In the genomic region with DNA sequence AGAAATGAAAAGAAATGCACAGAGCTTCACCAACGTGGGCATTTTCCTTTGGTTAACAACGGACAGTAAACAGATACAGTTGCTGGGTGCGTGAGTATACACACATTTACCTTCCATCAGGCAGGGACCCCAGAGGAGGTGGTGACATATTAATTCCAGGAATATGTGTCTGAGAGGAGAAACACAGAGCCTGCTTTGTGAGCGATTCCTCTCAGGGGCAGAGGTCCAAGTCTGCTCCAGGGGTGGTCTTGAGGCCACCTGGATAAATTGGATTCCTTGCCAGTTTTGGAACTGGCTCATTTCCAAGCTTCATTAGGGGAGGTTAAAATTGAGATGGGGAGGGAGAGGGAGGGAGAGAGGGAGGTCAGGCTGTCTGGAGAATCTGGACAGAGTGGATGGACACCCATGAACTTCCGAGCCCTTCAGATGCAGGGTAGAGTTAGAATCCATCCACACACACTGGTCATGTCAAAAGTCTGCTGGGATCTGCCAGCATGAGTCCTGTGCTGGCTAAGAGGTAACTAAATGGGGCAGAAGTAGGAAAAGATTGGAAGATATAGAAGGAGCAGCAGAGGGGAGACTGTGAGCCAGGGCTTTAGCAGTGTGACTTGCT, we compare ENCODE assay signal across 12 mouse cellular contexts.
DNase-seq lines count a peak whose midpoint lies in the region; ATAC-seq and TF ChIP-seq lines count a peak whose summit lies in the region.
"Had no signal": no experiment of that assay in that cellular context is flagged by ENCODE, and none has a peak within 500 bp of the region (broad histone marks: within the 10 kb centered on the region; RNA-seq: fewer than 3 reads in every experiment).

No protein-coding gene starts in this region.

- 70% methylated on average over 5 of the region's 5 CpGs for WGBS in hindbrain, embryonic 10.5 days
- 68% methylated on average over 5 of the region's 5 CpGs for WGBS in hindbrain, embryonic 13.5 days
- 69% methylated on average over 5 of the region's 5 CpGs for WGBS in hindbrain, embryonic 14.5 days

- H3K36me3 ChIP-seq in hindbrain, embryonic 10.5 days, result no peaks in the 10 kb centered on the region
- no peaks in the 10 kb centered on the region for H3K36me3 ChIP-seq in hindbrain, embryonic 13.5 days
- no peaks in the 10 kb centered on the region for H3K36me3 ChIP-seq in hindbrain, embryonic 14.5 days (replicated peaks; ENCODE audit: control insufficient read depth, insufficient read depth)

- no peak for TF ChIP-seq POLR2A in brain, embryonic 14.5 days (IDR thresholded peaks at IDR 0.05; ENCODE audit: borderline replicate concordance, extremely low read depth, insufficient read depth, insufficient read length, poor library complexity, severe bottlenecking)

- no peak overlapping the region for H3K9ac ChIP-seq in hindbrain, embryonic 13.5 days
- H3K9ac ChIP-seq in hindbrain, embryonic 14.5 days, result no peak overlapping the region

- no peak for ATAC-seq in hindbrain, embryonic 13.5 days (ENCODE audit: low FRiP score)
- no peak for ATAC-seq in hindbrain, embryonic 14.5 days (ENCODE audit: low FRiP score)
- no peak for ATAC-seq in erythroblast, adult 5-6 weeks (replicated peaks; ENCODE audit: low FRiP score, poor library complexity, severe bottlenecking)
- ATAC-seq in inflammation-experienced regulatory T-cells, adult 6 months, result no peak

- TF ChIP-seq CTCF in brain, embryonic 14.5 days (IDR thresholded peaks at IDR 0.05; ENCODE audit: borderline replicate concordance, extremely low read depth, insufficient read depth, insufficient read length), result no peak

- H3K4me2 ChIP-seq in hindbrain, embryonic 13.5 days, result no peak overlapping the region
- no peak overlapping the region for H3K4me2 ChIP-seq in hindbrain, embryonic 14.5 days (replicated peaks)

- peak; percentile 26 for DNase-seq in hindbrain, embryonic 10.5 days (ENCODE audit: low spot score)
- peak; percentile 74 for DNase-seq in brain, embryonic 14.5 days (ENCODE audit: low read depth)
- peak; percentile 76 to 80 for DNase-seq in cerebellum, postnatal 25 days
- DNase-seq in hindbrain, embryonic 14.5 days (ENCODE audit: low spot score), result peak; percentile 49
- no peak for DNase-seq in gastrocnemius, postnatal 25 days
- DNase-seq: adrenal gland, postnatal 36 days; heart, adult 18-20 months; kidney, adult 18-20 months; lung, postnatal 10 days had no signal

- H3K9me3 ChIP-seq in hindbrain, embryonic 10.5 days, result 0 out of 2 replicates have a peak, but pooled peaks cover 3% of the 10 kb centered on the region
- H3K9me3 ChIP-seq in hindbrain, embryonic 13.5 days, result no peaks in the 10 kb centered on the region
- no peaks in the 10 kb centered on the region for H3K9me3 ChIP-seq in hindbrain, embryonic 14.5 days (ENCODE audit: control insufficient read depth, low read length)

- H3K4me3 ChIP-seq in hindbrain, embryonic 10.5 days, result no peak overlapping the region
- H3K4me3 ChIP-seq in hindbrain, embryonic 13.5 days, result no peak overlapping the region
- H3K4me3 ChIP-seq in hindbrain, embryonic 14.5 days (replicated peaks; ENCODE audit: low read length), result no peak overlapping the region

- 0 out of 2 replicates have a peak, but pooled peaks cover 4% of the 10 kb centered on the region for H3K27me3 ChIP-seq in hindbrain, embryonic 10.5 days (ENCODE audit: insufficient read depth, poor library complexity, severe bottlenecking)
- no peaks in the 10 kb centered on the region for H3K27me3 ChIP-seq in hindbrain, embryonic 13.5 days
- H3K27me3 ChIP-seq in hindbrain, embryonic 14.5 days (ENCODE audit: control insufficient read depth, insufficient read depth, low read length), result no peaks in the 10 kb centered on the region

- peaks cover 20% of the 10 kb centered on the region for H3K4me1 ChIP-seq in hindbrain, embryonic 10.5 days (replicated peaks)
- H3K4me1 ChIP-seq in hindbrain, embryonic 13.5 days (replicated peaks), result peaks cover 13% of the 10 kb centered on the region
- peaks cover 11% of the 10 kb centered on the region for H3K4me1 ChIP-seq in hindbrain, embryonic 14.5 days (replicated peaks; ENCODE audit: control insufficient read depth, insufficient read depth, low read length)

- no peak overlapping the region for H3K27ac ChIP-seq in hindbrain, embryonic 10.5 days
- no peak overlapping the region for H3K27ac ChIP-seq in hindbrain, embryonic 13.5 days
- H3K27ac ChIP-seq in hindbrain, embryonic 14.5 days, result no peak overlapping the region
